Mouse (Mus musculus) heart, adult 2 months (tissue): ENCODE results near the gene Aagab.

ENCODE experiments used
- CTCF ChIP-seq: fragments of 200-600 bp; IDR thresholded peaks from 2 replicates; pipeline ENCODE4 v1.8.1; 2022; ENCODE audit warnings: antibody characterized with exemption, mild to moderate bottlenecking, moderate library complexity
- EP300 ChIP-seq: fragments of 200-500 bp; IDR thresholded peaks from 2 replicates; pipeline ENCODE4 v1.6.1; 2011; ENCODE audit warnings: low read depth, low read length, control low read depth; ENCODE audit not compliant: insufficient read depth

DNA sequence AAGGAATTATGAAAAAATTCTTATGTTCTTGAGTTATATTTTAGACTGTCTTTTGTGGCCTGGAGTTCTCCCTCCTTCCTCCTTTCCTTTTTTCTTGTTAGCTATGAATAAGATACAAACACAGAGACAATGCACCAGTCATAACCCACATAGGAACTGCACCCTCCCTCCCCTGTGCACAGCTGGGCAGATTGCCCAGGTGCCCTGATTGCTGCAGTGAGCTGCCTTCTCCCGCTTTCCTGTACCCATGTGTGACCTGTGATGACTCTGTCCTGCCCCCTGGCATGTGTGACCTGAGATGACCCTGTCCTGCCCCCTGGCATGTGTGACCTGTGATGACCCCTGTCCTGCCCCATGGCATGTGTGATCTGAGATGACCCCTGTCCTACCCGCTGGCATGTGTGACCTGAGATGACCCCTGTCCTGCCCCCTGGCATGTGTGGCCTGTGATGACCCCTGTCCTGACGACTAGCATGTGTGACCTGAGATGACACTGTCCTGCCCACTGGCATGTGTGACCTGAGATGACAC, 46.9 kb upstream of the Aagab start:
- TF ChIP-seq EP300 = 0 out of 2 replicates have a peak, but pooled peaks have one; percentile 33
- TF ChIP-seq CTCF = no peak
